Mouse (Mus musculus) left cerebral cortex, adult 11 months (tissue): ENCODE results near the gene Serpinb13.

Experiments used
- DNase-seq: peaks from one replicate; pipeline ENCODE4 v3.0.0; 2022; ENCODE audit warnings: low spot score

Serpinb13 gene

GRCm38 (mm10) chr1:106980684-106981083 is at the start of gene Serpinb13:
Gene Serpinb13, plus strand, starts transcription at chr1:106980984.
- no peak for DNase-seq

DNA sequence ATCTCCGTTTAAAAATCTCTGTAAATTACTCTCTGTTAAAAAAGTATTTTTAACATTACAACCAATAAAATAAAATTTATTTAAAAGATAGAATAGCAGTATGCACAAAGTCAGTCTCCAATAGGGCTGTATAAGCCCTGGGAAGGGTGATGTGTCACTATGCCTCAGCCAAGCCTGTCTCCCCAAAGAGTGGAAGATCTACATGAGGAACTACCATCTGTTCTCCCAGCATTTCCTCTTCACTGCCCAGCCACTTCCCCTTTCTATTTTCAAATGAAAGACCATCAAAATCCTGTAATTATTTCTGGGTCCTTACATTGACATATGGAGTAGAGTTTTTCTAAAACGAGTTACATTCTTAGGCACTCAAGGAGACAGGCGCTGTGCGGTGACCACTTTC is 48.8 kb upstream of the Serpinb13 start:
- DNase-seq: no peak

DNA sequence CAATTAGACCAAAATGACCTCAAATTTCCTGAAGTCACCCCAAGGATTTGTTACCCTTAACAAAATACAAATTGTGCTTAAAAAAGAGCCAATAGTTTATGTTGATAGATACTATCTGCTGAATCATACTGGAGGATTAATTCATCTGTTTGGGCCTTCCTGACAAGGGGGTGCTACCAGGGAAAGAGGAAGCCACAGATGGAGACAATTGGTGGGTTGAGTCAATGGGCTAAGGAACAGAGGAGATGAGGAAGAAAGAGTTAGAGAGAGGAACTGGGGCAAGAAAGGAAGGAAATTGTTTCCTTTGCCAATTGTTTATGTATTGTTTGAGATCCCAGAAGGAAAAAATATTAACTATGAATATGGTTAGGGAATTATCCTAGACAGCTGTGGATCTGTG is 47.1 kb upstream of the Serpinb13 start:
- DNase-seq: no peak

DNA sequence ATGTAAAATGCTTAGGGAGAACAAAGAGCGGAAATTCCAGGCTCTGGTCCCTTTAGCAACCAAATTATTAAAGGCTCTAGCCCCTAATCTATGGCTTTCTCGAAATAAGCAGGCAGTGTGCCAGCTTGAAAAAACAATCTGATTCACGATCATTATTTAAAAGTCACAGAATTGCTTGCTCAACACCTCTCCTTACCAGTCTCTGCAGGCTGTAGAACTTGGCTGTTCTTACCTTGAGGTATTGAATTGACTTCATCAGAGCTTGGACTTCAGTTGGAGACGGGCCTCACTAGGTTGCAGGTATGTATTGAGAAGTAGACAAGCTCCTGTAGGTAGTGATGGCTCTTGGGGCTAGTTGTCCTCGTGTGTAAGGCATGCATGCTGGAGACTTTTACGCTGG is 46.5 kb upstream of the Serpinb13 start, which contains the start of gene Serpinb12:
Gene Serpinb12, plus strand, starts transcription at position 185 of the 400 bp plus-strand sequence.
- no peak for DNase-seq

DNA sequence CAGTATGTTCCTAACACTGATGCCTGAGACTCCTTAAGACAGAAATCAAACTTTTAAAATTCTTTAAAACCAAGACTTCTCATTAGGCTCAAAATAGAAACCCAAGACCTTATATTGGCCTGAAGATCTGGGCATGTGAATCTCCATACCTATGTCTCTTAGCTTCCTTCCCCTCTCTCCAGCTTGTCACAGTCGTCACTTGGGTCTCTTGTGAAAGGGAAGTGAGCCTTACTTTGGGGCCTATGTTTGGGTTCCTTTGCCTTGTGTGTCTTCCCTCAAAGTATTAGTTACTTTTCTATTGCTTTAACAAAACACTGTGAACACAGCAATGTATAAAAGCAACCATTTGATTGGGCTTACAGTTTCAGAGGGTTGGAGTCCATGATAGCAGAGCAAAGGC is 33.6 kb upstream of the Serpinb13 start:
- no peak for DNase-seq

GRCm38 (mm10) chr1:106959981-106960380 is 20.8 kb upstream of the Serpinb13 start:
- DNase-seq: no peak

DNA sequence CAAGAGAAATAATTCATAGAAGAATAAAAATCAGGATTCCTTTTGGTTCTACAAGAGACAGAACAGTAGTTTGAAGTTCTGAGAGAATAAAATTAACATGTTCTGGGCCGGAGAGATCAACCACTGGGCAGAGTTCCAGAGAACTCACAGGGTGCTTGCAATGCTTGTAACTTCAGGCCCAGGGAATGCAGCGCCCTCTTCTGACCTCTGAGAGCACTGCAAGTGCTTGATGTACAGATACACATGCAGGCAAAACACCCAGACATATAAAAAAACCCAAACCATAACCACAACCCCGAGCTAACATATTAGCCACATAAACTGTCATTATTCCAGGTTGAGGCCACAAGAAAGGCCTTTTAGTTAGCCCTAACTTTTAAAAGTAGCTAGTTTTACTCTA is 19.8 kb upstream of the Serpinb13 start:
- no peak for DNase-seq

DNA sequence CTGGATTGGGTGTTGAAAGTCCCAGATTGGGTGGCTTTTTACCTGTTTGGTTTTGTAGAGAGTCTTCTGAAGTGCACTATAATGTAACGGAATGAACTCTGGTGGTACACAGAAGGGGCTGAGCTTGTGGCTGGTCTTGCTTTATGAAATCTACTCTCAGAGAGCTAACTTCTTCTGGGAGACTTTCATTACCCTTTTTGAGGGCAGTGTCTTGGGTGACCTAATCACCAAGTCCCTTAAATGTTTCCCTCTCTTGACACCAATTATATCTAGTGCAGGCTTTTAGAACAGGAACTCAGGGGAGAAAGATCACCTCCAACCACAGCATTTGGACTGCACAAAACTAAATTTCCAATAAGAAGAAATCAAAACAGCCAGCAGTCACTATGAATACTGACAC is 2.3 kb downstream of the Serpinb13 start:
- DNase-seq: no peak

DNA sequence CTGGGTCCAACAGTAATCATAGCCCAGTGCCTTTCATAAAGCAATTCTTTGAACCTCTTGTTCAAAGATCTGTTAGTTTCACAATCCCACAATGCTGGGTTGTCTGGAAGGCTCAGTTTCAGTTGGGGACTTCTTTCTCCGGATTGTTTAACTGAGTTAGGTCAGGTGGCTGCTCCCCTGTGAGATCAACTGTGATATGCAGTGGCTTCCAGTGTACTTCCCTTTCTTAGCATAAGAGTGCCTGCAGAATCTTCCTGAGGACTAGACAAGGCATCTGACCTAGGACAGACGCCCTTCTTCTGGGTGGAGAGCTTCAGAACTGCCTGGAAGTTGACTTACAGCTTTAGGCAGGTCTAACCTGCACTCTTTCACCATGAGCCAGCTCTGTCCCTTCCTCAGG is 3.1 kb downstream of the Serpinb13 start:
- no peak for DNase-seq

GRCm38 (mm10) chr1:107000424-107000823 is 19.6 kb downstream of the Serpinb13 start:
- no peak for DNase-seq

- DNase-seq: no peak
These were observed 21.0 kb downstream of the Serpinb13 start for GRCm38 (mm10) chr1:107001754-107002153.

DNA sequence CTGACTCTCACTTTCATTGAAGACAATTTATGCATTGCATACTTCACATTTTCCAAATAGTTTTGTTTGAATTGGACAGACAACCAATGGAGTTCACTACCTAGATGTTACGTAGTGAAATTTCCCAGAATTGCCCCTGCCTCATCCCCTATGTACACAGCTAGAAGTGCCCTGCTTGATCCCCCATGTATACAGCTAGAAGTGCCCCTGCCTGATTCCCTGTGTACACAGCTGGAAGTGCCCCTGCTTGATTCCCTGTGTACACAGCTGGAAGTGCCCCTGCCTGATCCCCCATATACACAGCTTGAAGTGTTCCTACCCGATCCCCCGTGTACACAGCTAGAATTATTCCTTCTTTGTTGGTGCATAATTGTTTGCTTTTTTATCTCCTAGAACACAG is 25.5 kb downstream of the Serpinb13 start:
- no peak for DNase-seq

DNA sequence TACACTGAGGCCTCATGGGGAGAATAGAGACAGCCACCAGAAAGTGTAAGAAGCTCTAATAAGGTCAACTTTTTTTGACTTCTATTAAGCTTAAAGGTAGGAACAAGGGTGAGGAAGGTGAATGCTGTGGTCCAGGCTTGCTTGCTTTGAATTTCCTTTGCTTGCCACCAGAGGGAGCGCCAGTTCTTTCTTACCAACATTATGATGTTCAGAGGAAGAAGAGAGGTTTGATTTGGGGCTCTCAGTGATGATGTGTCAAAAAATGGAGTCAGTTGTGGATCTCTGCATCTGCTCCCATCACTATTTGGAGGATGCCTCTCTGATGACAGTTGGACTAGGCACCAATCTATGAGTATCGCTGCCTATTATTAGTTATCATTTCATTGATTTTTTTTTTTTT is 33.7 kb downstream of the Serpinb13 start:
- no peak for DNase-seq

GRCm38 (mm10) chr1:107015210-107015609 is 34.4 kb downstream of the Serpinb13 start:
- DNase-seq: no peak

- no peak for DNase-seq
These were observed 45.1 kb downstream of the Serpinb13 start for GRCm38 (mm10) chr1:107025886-107026285.

DNA sequence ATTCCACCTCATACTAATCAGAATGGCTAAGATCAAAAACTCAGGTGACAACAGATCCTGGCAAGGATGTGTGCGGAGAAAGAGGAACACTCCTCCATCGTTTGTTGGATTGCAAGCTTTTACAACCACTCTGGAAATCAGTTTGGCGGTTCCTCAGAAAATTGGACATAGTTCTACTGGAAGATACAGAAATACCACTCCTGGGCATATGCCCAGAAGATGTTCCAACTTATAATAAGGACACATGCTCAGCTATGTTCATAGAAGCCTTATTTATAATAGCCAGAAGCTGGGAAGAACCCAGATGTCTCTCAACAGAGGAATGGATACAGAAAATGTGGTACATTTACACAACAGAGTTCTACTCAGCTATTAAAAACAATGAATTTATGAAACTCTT is 53.5 kb downstream of the Serpinb13 start:
- peak; percentile 23 for DNase-seq
